Mouse (Mus musculus) neural tube, embryonic 11.5 days (tissue): ENCODE measurements around the gene Acot8. TPM values are rescaled to one million over a fixed set of nuclear protein-coding genes. Genes with fewer than 3 reads are reported as not detected.
"Not testable (repeated sequence)": the region's sequence is repeated elsewhere in the genome, so short reads cannot be mapped to it uniquely, and the experiment has no call there.

Experiments
- ATAC-seq: fragments of 200-750 bp; cut with Nextera tagmentation; 2 replicates; pipeline ENCODE4 v1.8.0; 2017; ENCODE audit warnings: moderate number of reproducible peaks, mild to moderate bottlenecking, moderate TSS enrichment, moderate library complexity; ENCODE audit not compliant: insufficient read depth, low FRiP score, low TSS enrichment
- DNase-seq: peaks from one replicate; pipeline ENCODE4 v3.0.0-alpha.2; 2015; ENCODE audit warnings: low spot score
- H3K27ac ChIP-seq: fragments of 300-500 bp; sonication (generic); 2 replicates; pipeline ENCODE4 v1.5.1; 2014; ENCODE audit warnings: low read depth, mild to moderate bottlenecking, low read length
- H3K27me3 ChIP-seq: fragments of 300-500 bp; sonication (generic); 2 replicates; pipeline ENCODE4 v1.6.1; 2014; ENCODE audit warnings: mild to moderate bottlenecking, low read length, mixed read lengths; ENCODE audit not compliant: control insufficient read depth, insufficient read depth
- H3K36me3 ChIP-seq: fragments of 300-500 bp; sonication (generic); 2 replicates; pipeline ENCODE4 v1.6.1; 2014; ENCODE audit warnings: mild to moderate bottlenecking, low read length, moderate library complexity, mixed read lengths; ENCODE audit not compliant: control insufficient read depth, insufficient read depth
- H3K4me1 ChIP-seq: fragments of 300-500 bp; sonication (generic); 2 replicates; pipeline ENCODE4 v1.6.1; 2014; ENCODE audit warnings: low read length, mixed read lengths; ENCODE audit not compliant: control insufficient read depth, insufficient read depth
- H3K4me2 ChIP-seq: fragments of 300-500 bp; sonication (generic); 2 replicates; pipeline ENCODE4 v1.6.1; 2014; ENCODE audit warnings: low read depth, mild to moderate bottlenecking, moderate library complexity
- H3K4me3 ChIP-seq: fragments of 300-500 bp; sonication (generic); 2 replicates; pipeline ENCODE4 v1.5.1; 2014; ENCODE audit warnings: low read depth, low read length
- H3K9ac ChIP-seq: fragments of 300-500 bp; sonication (generic); 2 replicates; pipeline ENCODE4 v1.6.1; 2014; ENCODE audit warnings: mild to moderate bottlenecking, low read length
- H3K9me3 ChIP-seq: fragments of 300-500 bp; sonication (generic); 2 replicates; pipeline ENCODE4 v1.6.1; 2016; ENCODE audit warnings: low read length; ENCODE audit not compliant: control insufficient read depth
- WGBS: fragments of 180-500 bp; shearing (Covaris S2); extraction: QIAGEN DNeasy Blood & Tissue Kit; methylation state at CpG from one replicate; pipeline ENCODE4 v1.1.7; 2014; 5-methylcytosine and 5-hydroxymethylcytosine counted together
- polyA plus RNA-seq: library from polyadenylated mRNA; unstranded; fragments of >200 nt; fragmentation: Nextera tagmentation; extraction: Ambion mirVana; gene quantifications from 2 replicates; pipeline ENCODE4 v1.2.1, GENCODE M21; 2014

The Acot8 gene
- polyA plus RNA-seq, 1 experiment from 2014 or later, result 15.1 TPM

DNA sequence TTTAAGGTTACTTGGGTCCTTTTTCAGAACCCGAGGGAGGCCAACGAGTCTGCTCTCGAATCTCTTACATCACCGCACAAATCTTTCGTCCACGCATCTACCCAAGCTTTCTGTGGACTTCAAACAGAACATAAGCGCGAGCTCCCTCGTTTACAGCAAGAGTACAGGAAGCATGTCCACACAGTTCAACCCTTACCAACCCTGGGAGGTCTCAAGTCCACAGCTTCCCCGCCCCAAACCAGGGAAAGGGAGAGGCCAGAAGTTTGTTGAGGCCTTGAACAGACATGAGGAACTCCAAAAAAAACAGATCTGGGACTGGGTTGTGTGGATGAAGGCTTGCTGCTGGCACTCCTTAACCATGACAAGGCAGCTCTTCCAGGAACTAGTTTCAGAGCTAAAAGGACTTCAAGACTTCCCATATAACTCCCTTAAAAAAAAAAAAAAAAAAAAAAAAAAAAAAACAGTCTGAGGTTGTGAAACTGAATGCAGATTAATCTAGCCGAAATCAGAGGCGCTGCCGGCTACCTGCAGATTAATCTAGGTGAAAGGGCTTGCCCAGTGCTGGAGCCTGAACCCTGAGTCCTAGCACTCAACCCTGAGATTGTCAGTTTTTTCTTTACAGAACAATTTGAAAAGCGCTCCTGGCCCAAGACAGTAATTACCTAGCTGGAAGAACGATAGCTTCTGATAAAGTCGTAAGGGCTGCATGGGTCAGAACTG, 1.3 kb downstream of the Acot8 start:
- Histone ChIP-seq H3K9me3 (no peaks in the 10 kb centered on the region), H3K27ac (no peak overlapping the region), H3K4me3 (peak overlapping the region; percentile 75; the same call in 1 of the 2 replicates), H3K9ac (peak overlapping the region; percentile 75; the same call in 1 of the 2 replicates), H3K4me2 (peak overlapping the region; percentile 75), H3K4me1 (peaks cover 7% of the 10 kb centered on the region), H3K36me3 (no peaks in the 10 kb centered on the region), H3K27me3 (no peaks in the 10 kb centered on the region)
- 92% methylated on average over 16 of the region's 16 CpGs for WGBS
- DNase-seq, result no peak
- no peak for ATAC-seq

DNA sequence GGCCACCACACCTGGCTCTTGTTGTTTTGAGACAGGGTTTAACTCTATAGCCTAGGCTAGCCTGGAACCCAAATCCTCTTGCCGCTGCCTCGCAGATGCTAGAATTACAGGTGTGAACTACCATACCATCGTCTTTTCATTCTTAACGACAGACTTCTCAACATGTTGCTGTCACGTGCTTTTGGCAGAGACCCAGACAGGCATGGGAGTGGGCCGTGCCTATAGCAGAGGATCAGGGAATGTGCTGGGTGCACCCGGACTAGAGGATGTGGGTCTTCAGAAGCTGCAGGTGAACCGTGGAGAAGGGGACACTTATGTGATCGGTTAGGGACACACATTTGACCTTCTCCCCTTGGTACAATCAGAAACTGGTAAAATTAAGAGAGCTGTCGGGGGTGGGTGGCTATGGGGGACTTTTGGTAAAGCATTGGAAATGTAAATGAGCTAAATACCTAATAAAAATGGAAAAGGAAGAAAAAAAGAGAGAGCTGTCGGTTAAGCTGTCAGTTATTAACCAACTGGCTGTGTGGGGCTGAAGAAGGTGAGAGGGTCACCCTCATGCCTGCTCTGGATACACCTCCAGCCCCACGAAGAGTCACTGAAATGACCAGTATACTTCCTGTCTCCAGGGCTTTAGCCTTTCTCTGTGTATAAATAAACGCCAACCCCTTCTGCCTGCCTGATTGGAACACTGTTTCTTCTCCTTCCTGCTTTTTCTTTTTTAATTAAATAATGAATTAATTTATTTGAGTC, 4.3 kb downstream of the Acot8 start:
- ATAC-seq (no peak), DNase-seq (no peak)
- H3K4me1 ChIP-seq, result peaks cover 7% of the 10 kb centered on the region
- no peaks in the 10 kb centered on the region for H3K27me3 ChIP-seq
- H3K9me3 ChIP-seq, result no peaks in the 10 kb centered on the region
- H3K4me2 ChIP-seq, result no peak overlapping the region
- no peak overlapping the region for H3K4me3 ChIP-seq
- WGBS, result 94% methylated on average over 13 of the region's 13 CpGs
- no peak overlapping the region for H3K27ac ChIP-seq
- 0 out of 2 replicates have a peak, but pooled peaks cover 2% of the 10 kb centered on the region for H3K36me3 ChIP-seq
- no peak overlapping the region for H3K9ac ChIP-seq

DNA sequence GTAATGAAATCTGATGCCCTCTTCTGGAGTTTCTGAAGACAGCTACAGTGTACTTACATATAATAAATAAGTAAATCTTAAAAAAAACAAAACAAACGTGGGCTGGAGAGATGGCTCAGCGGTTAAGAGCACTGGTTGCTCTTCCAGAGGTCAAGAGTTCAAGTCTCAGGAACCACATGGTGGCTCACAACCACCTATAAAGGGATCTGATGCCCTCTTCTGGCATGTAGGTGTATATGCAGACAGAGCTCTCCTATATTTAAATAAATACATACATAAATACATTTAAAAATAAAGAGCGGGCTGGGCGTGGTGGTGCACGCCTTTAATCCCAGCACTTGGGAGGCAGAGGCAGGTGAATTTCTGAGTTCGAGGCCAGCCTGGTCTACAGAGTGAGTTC, 6.1 kb downstream of the Acot8 start:
- H3K4me2 ChIP-seq, H3K4me1 ChIP-seq, H3K9me3 ChIP-seq, ATAC-seq, H3K4me3 ChIP-seq, H3K27ac ChIP-seq, H3K9ac ChIP-seq, H3K36me3 ChIP-seq, H3K27me3 ChIP-seq, DNase-seq: not testable (repeated sequence)
- 81% methylated on average over 6 of the region's 6 CpGs for whole genome bisulfite sequencing

DNA sequence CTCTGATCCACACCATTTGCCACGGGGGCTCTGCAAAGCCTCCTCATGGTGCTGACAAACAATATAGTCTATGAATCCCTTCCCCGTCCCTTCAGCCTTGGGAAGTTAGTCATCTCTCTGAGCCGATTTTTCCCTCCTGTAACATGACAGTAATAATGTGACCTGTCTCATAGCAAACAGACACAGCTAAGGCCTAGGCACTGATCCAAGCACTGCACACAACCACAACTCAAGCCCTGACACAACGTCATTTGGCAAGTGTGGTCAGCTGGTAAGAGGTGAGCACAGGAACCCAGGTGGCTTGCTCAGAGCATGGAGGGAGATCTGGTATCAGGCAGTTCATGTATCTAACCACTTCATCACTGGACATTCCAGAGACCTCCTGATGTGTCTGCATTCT, 8.8 kb downstream of the Acot8 start:
- no peaks in the 10 kb centered on the region for H3K9me3 ChIP-seq
- no peak overlapping the region for H3K4me2 ChIP-seq
- no peak overlapping the region for H3K9ac ChIP-seq
- no peaks in the 10 kb centered on the region for H3K4me1 ChIP-seq
- WGBS, result 90% methylated on average over 4 of the region's 4 CpGs
- no peaks in the 10 kb centered on the region for H3K27me3 ChIP-seq
- DNase-seq, result no peak
- no peak overlapping the region for H3K27ac ChIP-seq
- H3K36me3 ChIP-seq, result peaks cover 4% of the 10 kb centered on the region; the same call in 1 of the 2 replicates
- ATAC-seq, result no peak
- H3K4me3 ChIP-seq, result no peak overlapping the region

DNA sequence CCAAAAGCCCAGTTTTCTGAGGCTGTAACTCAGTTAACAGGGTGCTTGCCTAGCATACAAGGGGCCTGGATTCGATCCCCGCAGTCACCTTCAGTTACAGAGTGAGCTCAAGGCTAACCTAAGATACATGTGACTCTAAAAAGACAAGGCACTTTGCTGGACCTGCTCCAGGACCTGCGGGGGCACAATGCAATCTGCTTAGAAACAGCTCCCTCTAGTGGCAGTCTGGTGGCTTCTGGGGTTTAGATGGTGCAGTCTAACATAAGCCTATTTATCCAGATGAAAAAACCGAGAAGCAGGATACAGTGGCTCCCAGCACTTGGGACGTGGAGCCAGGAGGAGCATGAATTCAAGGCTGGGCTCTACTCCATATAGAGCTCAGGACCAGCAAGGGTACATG, 10.4 kb downstream of the Acot8 start:
- 38% methylated on average over 5 of the region's 5 CpGs for WGBS
- H3K27me3 ChIP-seq, result no peaks in the 10 kb centered on the region
- H3K4me3 ChIP-seq, result no peak overlapping the region
- DNase-seq (peak; percentile 82), ATAC-seq (peak; percentile 67; the same call in 1 of the 2 replicates)
- peaks cover 4% of the 10 kb centered on the region; the same call in 1 of the 2 replicates for H3K36me3 ChIP-seq
- H3K9me3 ChIP-seq, result no peaks in the 10 kb centered on the region
- H3K9ac ChIP-seq, result no peak overlapping the region
- H3K4me1 ChIP-seq, result no peaks in the 10 kb centered on the region
- H3K27ac ChIP-seq, result no peak overlapping the region
- H3K4me2 ChIP-seq, result no peak overlapping the region

DNA sequence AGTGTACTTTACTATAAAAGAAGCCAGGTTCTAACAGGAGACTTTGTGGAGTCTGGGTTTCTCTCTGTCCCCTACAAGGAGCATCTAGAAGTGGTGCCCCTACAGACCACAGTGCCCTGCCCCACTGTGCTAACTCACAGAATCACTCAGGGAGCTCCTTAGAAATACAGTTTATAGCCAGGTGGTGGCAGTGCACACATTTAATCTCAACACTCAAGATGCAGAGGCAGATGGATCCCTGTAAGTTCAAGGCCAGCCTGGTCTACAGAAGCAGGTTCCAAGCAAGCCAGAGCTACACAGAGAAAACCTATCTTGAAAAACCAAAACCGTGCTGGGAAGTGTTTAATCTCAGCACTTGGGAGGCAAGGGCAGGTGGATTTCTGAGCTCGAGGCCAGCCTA, 10.9 kb downstream of the Acot8 start:
- Histone ChIP-seq H3K9ac (no peak overlapping the region), H3K4me1 (no peaks in the 10 kb centered on the region), H3K4me3 (no peak overlapping the region), H3K4me2 (no peak overlapping the region), H3K9me3 (no peaks in the 10 kb centered on the region), H3K27ac (no peak overlapping the region), H3K36me3 (peaks cover 4% of the 10 kb centered on the region; the same call in 1 of the 2 replicates), H3K27me3 (no peaks in the 10 kb centered on the region)
- no peak for ATAC-seq
- 93% methylated on average over 2 of the region's 2 CpGs for WGBS
- DNase-seq, result no peak

DNA sequence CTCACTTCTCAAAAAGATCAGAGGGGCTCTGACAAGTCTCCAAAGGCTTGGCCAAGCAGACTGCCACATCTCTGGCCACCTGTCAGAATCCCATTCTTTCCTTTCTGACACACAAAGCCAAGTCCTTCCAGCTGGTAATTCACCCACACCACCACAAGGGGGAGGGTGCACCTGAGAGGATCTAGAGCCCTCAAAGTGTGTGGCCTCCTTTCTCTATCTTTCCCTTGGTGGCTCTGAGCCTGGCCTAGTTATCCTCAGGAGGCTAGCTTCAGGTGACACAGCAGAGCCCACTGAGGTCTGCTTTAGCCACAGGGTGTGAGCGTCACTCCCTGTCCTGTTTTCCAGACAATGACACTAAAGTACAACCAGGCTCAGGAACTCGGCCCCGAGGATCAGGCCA, 11.4 kb downstream of the Acot8 start:
- no peak overlapping the region for H3K9ac ChIP-seq
- ATAC-seq, result no peak
- H3K4me2 ChIP-seq, result no peak overlapping the region
- peak; percentile 64 for DNase-seq
- no peaks in the 10 kb centered on the region for H3K9me3 ChIP-seq
- H3K4me3 ChIP-seq, result no peak overlapping the region
- no peaks in the 10 kb centered on the region for H3K27me3 ChIP-seq
- peaks cover 4% of the 10 kb centered on the region; the same call in 1 of the 2 replicates for H3K36me3 ChIP-seq
- 88% methylated on average over 3 of the region's 3 CpGs for WGBS
- H3K27ac ChIP-seq, result no peak overlapping the region
- no peaks in the 10 kb centered on the region for H3K4me1 ChIP-seq

DNA sequence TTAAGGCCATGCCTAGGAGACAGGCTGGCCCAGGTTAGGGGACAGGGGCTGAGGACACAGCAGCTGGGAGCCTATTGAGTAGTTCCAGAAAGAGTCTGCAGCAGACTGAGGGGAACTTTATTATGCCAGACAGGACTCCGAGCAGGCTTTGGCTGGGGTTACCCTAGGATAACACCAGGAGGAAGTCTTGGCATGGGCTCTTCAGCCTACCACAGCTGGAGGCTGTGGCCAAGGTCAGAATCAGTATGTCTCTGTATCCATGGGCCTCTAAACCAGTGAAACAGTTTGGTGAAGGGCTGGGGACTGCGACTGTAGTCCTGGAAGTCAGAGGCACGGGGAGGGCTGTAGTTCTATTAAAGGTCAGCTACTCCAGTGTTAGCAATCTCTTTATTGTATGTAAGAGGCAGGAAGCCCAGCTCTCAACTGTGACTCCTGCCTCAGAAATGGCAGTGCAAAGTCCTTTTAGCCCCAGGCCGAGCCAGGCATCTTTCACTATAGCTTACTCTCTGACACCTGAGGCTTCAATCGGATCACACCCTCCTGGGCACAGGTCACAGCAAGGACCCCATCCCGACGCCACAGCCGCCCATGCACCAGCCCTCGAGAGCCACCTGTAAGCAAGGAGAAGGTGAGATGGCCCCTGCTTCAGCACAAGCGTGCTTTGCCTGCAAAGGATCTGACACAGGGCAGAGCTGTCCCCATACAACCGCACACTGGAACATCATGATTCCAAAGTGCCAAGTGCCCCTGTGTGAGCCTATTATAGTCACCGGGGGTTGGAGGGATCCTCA, 12.1 kb downstream of the Acot8 start:
- peaks cover 2% of the 10 kb centered on the region; the same call in 1 of the 2 replicates for H3K36me3 ChIP-seq
- DNase-seq, result no peak
- WGBS, result 94% methylated on average over 12 of the region's 12 CpGs

More for the DNA sequence above, 12.1 kb downstream of the Acot8 start:
- Histone ChIP-seq H3K9me3 (no peaks in the 10 kb centered on the region), H3K9ac (no peak overlapping the region), H3K4me3 (no peak overlapping the region), H3K27ac (no peak overlapping the region), H3K4me2 (no peak overlapping the region), H3K4me1 (no peaks in the 10 kb centered on the region), H3K27me3 (no peaks in the 10 kb centered on the region)
- no peak for ATAC-seq
